Mouse (Mus musculus): ENCODE measurements at regions not wholly inside any gene's neighbourhood (a gene's known extent, or its start where the extent isn't known, plus 50 kb on each side); places are given as distances from the start of the nearest gene placed in this dataset.

GRCm38 (mm10) chr10:120625474-120625873 lies 149.2 kb upstream of the Hmga2 start:
- TF ChIP-seq CTCF (IDR thresholded peaks at IDR 0.05; ENCODE audit: extremely low read depth, insufficient read length, insufficient replicate concordance, low read depth, low read length) (no peak), POLR2A (IDR thresholded peaks at IDR 0.05; ENCODE audit: low read depth, low read length) (no peak)

All from small intestine, adult 2 months (tissue).